Mouse (Mus musculus): Measurements from ENCODE around the gene Sh3tc1. TPM values are rescaled to one million over a fixed set of nuclear protein-coding genes. Genes with fewer than 3 reads are reported as not detected.

Sh3tc1 gene
- total RNA-seq (2021), result 1 to 10 TPM; 1.8 to 2.1 TPM
- long read RNA-seq, experiment 1, result 0 reads
- long read RNA-seq, experiment 2, full-length matches to known transcripts, result 2 of 3 reads
- long read RNA-seq, experiment 2, partial matches to known transcripts, result 0 of 3 reads
- long read RNA-seq, experiment 2, other reads (novel, unspliced or antisense), result 1 of 3 reads

DNA sequence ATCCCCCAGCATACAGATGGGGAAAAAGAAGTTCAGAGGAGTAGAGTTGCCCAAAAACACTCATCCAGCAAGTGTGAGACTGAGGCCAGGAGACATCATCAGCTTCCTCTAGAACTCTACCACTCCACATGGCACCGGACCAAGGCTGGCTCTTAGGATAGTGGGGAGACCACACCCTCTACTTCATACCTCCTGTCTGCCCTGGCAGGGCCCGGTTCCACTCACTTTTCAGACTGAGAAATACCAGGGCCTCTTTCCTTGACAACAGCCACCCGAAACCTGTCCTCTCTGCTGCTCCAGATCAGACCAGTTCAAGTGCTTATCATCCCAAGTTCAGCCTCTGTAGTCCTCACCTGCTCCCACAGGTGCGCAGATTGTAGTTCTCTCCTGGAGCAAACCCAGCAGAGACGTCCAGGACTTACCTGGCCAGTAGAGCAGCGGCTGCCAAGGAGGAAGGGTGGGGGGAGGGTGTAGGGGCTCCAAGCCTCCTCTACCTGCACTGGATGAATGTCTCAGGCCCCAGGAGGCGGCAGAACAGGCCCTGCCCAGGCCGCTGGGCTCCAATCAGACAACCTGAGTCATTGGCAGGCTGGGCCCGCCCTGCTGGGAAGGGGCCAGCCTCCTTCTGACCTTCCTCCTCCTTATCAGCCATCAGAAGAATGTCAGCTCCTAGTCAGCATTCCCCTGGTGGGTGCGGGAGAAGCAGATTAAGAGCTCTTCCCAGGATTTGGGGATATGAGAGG lies at the start of gene Sh3tc1:
TSS of gene Sh3tc1 (minus strand) at position 452 of the 743 bp plus-strand sequence.
- no peak for DNase-seq

DNA sequence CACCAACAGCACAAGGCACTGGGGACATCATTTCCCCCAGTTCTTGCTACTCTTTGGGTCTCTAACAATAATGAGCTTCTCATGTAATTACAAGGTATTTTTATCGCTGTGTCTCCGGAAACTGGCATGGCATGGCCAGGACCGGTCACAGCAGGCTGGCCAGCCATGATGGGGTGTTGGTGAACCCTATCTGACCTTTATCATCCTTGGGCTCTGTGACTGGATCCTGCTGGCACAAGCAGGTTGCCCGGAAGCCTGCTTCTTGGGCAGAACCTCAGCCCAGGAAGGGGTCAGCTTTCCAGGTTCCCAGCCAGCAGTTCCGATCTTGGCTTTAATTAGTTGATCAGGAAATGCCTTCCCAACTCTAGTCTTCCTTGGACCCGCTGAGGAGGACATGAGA lies 48.9 kb upstream of the Sh3tc1 start:
- DNase-seq, result no peak

GRCm38 (mm10) chr5:35787847-35788246 lies 48.1 kb upstream of the Sh3tc1 start:
- DNase-seq, result no peak

- peak; percentile 88 for DNase-seq
Measured at GRCm38 (mm10) chr5:35785853-35786252, 46.1 kb upstream of the Sh3tc1 start.

DNA sequence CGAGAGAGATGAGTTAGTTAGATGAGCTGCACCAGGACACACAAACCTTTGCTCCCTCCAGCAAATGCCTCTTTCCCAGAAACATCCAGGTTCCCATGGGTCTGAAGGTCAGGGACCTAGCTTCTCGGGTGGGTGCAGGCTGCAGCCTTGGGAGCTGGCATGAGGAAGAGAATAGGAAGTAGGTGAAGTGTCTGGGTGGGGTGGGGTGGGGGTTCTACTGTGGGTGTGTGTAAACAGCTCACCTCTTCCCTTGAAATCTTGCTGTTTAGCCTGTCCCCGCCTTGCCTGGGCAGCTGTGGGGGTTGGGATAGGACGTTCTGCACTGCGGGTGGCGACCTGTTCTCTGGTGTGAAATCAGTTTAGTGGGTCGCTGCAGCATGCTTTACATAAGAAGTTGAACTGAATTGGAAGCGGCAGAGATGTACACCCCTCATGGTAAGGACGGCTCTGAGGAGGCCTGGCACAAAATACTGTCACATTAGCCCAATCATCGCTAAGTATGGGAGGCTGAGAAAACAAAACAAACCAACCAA lies 42.9 kb upstream of the Sh3tc1 start:
- no peak for DNase-seq

DNA sequence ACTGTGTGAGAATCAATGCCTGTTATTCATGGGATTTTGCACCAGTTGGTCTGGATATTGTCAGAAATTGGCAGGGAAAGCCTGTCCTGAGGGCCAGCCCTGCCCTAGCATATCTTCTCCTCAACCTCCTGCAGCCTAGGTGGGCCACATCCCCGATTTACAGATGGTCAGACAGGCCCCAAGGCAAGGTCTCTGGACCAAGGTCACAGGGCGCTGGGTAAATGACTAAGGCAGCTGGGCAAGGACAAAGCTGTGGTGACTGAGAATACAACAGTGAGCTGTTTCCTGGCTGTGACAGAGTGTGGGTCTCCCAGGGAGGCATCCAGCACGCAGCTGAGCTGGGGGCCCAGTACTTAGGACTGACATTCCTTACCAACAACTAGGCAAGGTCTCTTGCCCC lies 41.3 kb upstream of the Sh3tc1 start:
- no peak for DNase-seq

- no peak for DNase-seq
Measured at GRCm38 (mm10) chr5:35774137-35774424, 34.3 kb upstream of the Sh3tc1 start.

DNA sequence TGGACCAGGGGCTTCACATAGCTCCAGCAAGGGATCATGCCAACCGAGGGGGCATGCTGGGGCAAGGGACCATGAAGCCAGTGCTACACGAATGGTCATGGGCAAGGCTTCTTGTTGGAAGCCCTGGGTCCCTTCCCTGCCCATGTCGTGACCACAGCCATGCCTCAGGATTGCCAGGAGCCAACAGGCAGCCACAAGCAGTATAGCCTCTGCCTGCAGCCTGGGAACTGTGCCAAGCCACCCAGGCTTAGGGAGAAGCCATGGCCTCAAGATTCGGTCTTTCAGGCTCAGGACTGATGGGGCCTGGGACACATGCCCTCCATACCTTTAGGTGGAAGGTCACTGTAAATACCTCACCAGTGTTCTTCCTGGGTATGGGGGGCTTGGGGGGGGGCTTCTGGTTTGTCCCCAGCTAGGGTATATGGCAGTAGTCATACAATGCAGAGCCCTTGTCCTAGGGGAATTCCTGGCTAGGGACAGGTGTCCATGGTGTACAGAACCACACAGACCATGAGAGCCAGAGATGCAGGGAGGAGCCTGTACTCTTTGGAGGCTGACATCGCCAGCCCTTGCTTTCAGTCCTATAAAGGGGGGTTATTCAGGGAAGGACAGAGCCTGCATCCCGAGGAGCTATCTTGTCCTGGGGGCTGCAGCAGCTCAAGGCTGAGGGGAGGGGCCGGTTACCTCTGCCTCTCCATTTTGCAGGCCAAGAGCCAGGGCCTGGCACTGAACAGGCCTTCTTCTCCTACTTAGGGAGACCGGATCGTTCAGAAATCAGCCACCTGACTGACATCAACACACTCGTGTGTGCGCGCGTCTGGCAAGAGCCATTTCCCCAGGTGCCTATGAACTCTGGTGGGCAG lies 33.7 kb upstream of the Sh3tc1 start:
- no peak for DNase-seq

DNA sequence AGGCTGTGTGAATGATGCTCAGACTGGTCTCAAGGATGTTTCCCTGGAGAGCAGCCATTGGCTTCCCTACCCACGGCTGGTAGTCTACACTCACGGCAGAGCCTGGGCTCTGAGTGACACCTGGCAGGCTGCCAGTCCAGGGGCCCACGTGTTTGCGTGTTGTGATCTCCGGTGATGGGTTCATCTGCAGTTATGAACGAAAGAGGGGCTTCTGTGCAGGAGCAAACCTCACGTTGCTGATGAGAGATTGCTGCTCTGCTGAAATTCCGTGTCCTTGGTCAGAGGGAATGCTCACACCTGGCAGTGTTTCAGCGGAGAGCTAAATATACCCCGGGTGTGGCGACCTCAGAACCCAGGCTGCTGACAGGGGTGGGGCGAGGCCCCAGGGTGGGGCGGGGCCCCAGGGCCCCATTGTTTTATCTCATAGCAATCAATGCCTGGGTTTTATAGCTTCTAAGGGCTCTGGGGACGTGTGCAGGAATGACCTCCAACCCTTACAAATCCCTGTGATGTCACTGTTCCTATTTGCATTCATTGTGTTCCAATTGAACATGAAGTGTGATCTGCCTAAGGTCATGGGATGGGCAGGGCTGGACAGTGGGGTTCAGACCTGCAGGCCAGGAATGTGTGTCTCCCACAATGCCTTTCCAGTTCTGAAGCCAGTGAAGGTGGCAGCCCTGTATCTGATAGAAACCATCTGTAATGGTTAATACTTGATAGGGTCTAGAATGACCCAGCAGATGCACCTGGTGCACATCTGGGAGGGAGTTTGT lies 31.3 kb upstream of the Sh3tc1 start:
- DNase-seq, result peak; percentile 55

DNA sequence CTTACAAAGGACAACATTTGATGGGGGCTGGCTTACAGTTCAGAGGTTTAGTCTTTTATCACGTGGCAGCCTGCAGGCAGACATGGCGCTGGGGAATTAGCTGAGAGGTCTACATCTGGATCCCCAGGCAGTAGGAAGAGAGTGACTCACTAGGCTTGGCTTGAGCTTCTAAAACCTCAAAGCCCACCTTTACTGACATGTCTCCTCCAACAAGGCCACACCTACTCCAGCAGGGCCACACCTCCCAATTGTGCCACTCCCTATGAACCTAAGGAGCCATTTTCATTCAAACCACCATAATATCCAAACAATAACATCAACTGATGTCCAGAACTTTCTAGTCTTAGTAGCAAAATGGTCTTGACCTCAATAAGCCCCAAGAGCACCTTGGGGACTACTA lies 30.5 kb upstream of the Sh3tc1 start:
- DNase-seq, result no peak

DNA sequence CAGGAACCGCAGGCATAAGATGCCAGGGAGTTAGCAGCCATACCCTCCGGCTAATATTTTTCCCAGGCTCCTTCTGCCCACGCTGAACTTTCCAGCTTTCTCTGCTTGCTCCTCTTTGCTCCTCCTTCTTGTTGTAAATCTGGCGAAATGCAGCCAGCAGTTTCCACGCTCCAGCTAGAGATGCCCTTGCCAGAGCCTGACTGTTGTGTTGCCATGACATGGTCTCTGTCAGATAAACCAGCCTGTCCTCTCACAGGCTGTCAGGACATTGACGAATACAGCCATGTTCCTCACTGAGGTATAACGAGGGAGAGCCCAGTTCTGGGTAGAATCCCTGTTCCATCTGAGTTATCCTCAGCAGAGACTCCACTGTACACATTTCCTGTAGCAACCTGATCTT lies 29.2 kb upstream of the Sh3tc1 start:
- no peak for DNase-seq

DNA sequence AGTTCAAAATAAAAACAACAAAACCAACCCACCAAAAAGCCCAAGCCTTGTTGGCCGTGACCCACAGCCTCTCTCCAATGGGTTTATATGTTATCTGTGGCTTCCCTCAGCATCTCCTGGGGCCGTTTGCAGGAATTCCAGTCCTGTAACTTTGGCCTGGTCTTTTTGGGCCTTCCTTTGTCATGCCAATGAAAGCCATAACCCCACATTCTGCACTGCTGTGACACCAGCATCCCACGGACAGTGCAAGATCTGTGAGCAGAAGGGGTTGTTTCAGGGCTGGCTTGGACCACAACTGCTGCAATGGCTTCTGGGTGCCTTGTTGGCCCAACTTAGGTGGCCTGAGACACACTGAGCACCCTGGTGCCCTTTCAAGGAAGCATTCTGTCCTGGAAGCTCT lies 28.7 kb upstream of the Sh3tc1 start:
- DNase-seq, result no peak

DNA sequence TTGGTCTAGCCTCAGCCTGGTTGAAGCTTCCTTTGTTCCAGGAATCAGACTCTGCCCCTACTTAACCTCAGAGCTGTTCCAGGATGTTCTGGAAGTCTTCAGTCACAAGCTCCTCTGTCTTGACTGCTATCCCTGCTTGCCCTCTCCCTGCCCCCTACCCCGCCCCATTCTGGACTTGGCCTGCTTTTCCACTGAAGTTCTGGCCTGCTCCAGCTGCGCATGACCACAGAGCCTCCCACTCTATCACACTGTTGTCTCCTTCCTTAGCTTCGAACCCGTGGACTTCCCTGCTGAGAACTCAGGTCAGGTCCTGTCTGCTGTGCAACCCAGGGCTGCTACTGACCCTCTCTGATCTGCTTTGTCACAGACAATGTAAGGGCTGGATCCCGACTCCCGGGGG lies 26.1 kb upstream of the Sh3tc1 start:
- no peak for DNase-seq

DNA sequence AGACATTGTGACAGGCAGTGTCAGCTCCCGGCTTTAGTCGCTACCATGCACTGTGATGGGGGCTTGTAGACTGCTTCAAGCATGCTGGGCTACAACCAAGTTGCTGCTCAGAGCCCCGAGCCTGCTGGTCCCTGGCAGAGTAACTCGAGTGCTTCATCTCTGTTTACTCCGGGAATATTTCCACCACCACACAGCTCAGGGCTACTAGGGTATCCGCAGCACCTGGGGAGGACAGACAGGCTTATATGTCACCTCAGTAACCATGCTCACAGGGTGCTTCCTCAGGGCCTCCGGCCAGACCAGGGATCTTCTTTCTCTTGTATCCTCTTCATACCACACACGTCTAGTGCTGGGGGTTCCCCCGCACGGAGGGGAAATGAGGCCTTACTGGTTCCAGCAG lies 23.1 kb upstream of the Sh3tc1 start:
- DNase-seq, result peak; percentile 38

DNA sequence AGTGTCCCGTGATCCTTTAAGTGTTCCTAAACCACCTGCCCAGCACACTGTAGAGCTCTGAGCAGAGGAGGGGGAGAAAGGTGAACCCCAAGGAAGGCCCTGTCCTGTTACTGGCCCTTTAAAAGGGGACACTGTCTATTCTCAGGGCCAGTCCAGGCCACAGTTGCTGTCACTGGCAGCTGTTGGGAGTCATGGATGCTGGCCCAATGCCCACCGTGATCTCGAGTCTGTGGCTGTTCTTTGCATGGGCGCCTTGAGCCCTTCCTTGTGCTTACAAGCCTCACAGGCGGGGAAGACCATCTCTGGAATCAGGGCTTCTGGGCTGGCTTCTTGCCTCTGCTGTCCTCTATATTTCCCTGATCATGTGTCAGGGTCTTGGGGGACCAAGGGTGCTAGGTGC lies 22.6 kb upstream of the Sh3tc1 start:
- peak; percentile 63 for DNase-seq

- DNase-seq, result no peak
Measured at GRCm38 (mm10) chr5:35761323-35761722, 21.5 kb upstream of the Sh3tc1 start.

DNA sequence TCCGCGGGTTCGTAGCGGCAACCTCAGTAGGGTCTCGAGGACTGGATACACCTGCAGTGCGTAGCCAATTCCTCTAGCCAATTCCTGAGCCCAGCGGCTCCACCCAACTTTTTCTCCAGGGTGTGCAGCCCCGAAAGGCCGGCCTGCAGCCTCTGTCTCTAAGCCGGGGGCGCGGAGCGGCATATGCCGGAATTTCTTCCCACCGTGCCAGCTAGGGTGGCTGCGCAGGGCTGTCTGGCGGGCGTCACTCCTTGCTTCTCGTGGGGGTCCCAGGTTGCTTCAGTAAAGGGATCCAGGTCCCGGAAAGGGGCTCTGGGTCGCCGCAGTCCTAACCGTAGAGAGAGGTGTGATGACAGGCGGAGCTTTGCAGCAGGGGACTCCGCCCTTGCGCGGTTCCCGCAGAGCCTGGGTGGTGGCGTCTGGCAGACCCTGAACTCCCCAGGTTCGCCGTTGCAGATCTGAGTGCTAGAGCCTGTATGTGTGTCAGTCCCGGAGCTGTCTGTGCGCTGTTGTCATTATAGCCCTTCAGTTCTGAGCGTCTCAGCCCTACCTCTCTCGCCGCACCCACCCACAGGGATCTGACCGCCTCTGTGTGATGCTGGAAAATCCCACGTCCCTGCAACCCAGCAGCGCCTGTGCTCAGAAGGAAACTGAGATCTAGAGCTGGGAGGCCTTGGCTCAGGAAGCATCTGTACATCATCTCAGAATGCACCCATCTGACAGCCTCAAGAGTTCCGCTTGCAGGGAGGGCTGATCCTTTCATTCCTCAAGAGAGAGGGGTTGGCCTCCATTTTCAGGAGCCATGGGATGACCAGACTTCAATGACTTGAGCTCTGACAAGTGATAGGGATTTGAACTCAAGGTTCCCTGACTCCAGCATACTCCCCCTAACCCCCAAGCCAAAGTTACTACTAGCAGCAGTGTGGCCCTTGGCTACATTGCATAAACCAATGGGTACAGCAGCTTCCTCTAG lies 18.6 kb upstream of the Sh3tc1 start:
- DNase-seq, result no peak

DNA sequence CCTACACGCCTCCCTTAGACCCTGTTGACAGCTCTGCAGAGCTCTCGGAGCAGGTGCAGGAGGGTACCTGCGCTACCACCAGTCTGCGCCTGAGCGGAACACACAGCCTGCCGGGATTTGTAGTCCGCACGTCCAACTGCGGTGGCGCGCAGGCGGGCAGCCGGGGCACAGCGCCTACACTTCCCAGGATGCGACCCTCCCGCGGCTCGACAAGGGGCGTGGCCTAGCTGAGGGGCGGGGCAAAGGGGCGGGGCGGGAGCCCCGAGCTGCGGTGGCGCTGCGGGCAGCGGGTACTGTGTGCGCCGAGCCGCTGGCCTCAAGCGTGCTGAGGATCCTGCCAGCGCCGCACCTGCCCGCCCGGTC lies 17.8 kb upstream of the Sh3tc1 start, which contains the start of gene Ablim2:
TSS of gene Ablim2 (plus strand) at position 242 of the 363 bp plus-strand sequence.
- peak; percentile 92 for DNase-seq

GRCm38 (mm10) chr5:35756997-35757638 lies 17.3 kb upstream of the Sh3tc1 start:
- no peak for DNase-seq

GRCm38 (mm10) chr5:35756020-35756419 lies 16.2 kb upstream of the Sh3tc1 start:
- no peak for DNase-seq
